Mouse (Mus musculus) A20 (cell line): ENCODE data around the gene Ambp.

Experiments used
- DNase-seq: peaks from one replicate; pipeline ENCODE4 v3.0.0-alpha.2; 2011; ENCODE audit warnings: low read depth, low spot score

Gene Ambp

GRCm38 (mm10) chr4:63154699-63155098 is at the start of gene Ambp:
TSS of gene Ambp (minus strand) at chr4:63154799.
- no peak for DNase-seq

- DNase-seq, result no peak
Measured at GRCm38 (mm10) chr4:63203874-63204273, 49.3 kb upstream of the Ambp start.

GRCm38 (mm10) chr4:63199366-63199765 is 44.8 kb upstream of the Ambp start:
- DNase-seq, result no peak

- no peak for DNase-seq
Measured at GRCm38 (mm10) chr4:63194366-63194765, 39.8 kb upstream of the Ambp start.

- no peak for DNase-seq
Measured at GRCm38 (mm10) chr4:63191641-63192040, 37.0 kb upstream of the Ambp start.

- DNase-seq, result no peak
Measured at GRCm38 (mm10) chr4:63186281-63186870, 31.8 kb upstream of the Ambp start.

- peak; percentile 30 for DNase-seq
Measured at GRCm38 (mm10) chr4:63181556-63181955, 27.0 kb upstream of the Ambp start.

GRCm38 (mm10) chr4:63171969-63172685 is 17.5 kb upstream of the Ambp start, which contains the start of gene Kif12:
TSS of gene Kif12 (minus strand) at chr4:63172131.
- no peak for DNase-seq

- no peak for DNase-seq
Measured at GRCm38 (mm10) chr4:63171122-63171521, 16.5 kb upstream of the Ambp start.

GRCm38 (mm10) chr4:63170061-63170460 is 15.5 kb upstream of the Ambp start:
- no peak for DNase-seq

GRCm38 (mm10) chr4:63166323-63166722 is 11.7 kb upstream of the Ambp start:
- DNase-seq, result no peak

GRCm38 (mm10) chr4:63165636-63166035 is 11.0 kb upstream of the Ambp start:
- DNase-seq, result no peak

GRCm38 (mm10) chr4:63158961-63159592 is 4.5 kb upstream of the Ambp start:
- DNase-seq, result peak; percentile 69

- no peak for DNase-seq
Measured at GRCm38 (mm10) chr4:63158192-63158591, 3.6 kb upstream of the Ambp start.

GRCm38 (mm10) chr4:63156726-63157634 is 2.4 kb upstream of the Ambp start:
- no peak for DNase-seq

GRCm38 (mm10) chr4:63155596-63155995 is 997 bp upstream of the Ambp start:
- no peak for DNase-seq

GRCm38 (mm10) chr4:63154028-63154427 is 571 bp downstream of the Ambp start:
- DNase-seq, result no peak

GRCm38 (mm10) chr4:63151127-63151526 is 3.5 kb downstream of the Ambp start:
- no peak for DNase-seq

- DNase-seq, result peak; percentile 27
Measured at GRCm38 (mm10) chr4:63147268-63147667, 7.3 kb downstream of the Ambp start.

- no peak for DNase-seq
Measured at GRCm38 (mm10) chr4:63129891-63130624, 24.5 kb downstream of the Ambp start.

- no peak for DNase-seq
Measured at GRCm38 (mm10) chr4:63124861-63125466, 29.6 kb downstream of the Ambp start.
